Mouse (Mus musculus): ENCODE measurements around the gene Pex16. TPM values are rescaled to one million over a fixed set of nuclear protein-coding genes. Genes with fewer than 3 reads are reported as not detected.

Pex16 gene
- polyA plus RNA-seq, 1 experiment from 2014 or later = 29.5 TPM

- no peak for ATAC-seq (replicated peaks; ENCODE audit: low FRiP score)
- Histone ChIP-seq H3K36me3 (peaks cover 62% of the 10 kb centered on the region), H3K4me3 (replicated peaks) (no peak overlapping the region), H3K9ac (no peak overlapping the region), H3K27me3 (peaks cover 8% of the 10 kb centered on the region), H3K4me2 (no peak overlapping the region), H3K9me3 (replicated peaks) (no peaks in the 10 kb centered on the region), H3K27ac (no peak overlapping the region), H3K4me1 (peaks cover 11% of the 10 kb centered on the region)
- WGBS = 85% methylated on average over 6 of the region's 6 CpGs
Observed at GRCm38 (mm10) chr2:92404737-92405136, 30.3 kb downstream of the Pex16 start.

- no peak for ATAC-seq (replicated peaks; ENCODE audit: low FRiP score)
- Histone ChIP-seq H3K4me2 (no peak overlapping the region), H3K4me3 (replicated peaks) (no peak overlapping the region), H3K36me3 (peaks cover 71% of the 10 kb centered on the region), H3K27me3 (peaks cover 3% of the 10 kb centered on the region; the same call in 1 of the 2 replicates), H3K9me3 (replicated peaks) (no peaks in the 10 kb centered on the region), H3K4me1 (peaks cover 8% of the 10 kb centered on the region), H3K27ac (no peak overlapping the region), H3K9ac (no peak overlapping the region)
- WGBS = 92% methylated on average over 7 of the region's 7 CpGs
Observed at GRCm38 (mm10) chr2:92405687-92406086, 31.2 kb downstream of the Pex16 start.

DNA sequence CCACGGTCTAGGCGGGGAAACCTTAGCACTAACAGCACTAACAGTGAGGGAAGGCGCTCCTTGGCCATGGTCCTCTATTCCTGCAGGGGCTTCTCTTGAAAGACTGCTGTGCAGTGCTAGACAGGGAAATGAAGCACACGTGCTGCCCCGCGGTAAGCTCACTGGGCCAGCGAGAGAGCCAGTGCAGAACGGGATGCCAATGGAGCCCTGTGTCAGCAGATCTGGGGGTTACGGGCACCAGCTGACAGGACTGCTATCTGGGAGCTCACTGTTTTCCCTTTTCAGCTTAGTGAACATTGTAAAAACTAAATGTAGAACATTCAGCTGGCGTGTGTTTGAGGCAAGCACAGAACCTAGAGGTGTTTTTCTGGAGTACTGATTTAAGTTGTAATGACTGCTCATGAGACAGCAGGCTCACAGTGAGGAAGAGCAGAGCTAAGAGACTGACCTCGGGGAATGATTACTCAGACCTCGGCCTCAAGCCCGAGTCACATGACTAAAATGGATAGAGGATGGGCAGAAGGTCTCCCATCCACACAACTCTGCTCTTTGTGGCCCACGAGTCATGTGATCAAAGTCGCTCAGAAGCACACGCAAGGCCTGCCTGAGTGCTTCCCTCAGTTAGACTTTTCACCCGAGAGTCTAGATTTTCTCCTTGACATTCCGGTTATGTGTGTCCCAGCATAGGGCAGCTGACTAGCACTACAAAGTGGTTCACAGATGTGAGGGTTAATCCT, 34.0 kb downstream of the Pex16 start:
- H3K36me3 ChIP-seq = peaks cover 97% of the 10 kb centered on the region
- WGBS = 92% methylated on average over 18 of the region's 18 CpGs

DNA sequence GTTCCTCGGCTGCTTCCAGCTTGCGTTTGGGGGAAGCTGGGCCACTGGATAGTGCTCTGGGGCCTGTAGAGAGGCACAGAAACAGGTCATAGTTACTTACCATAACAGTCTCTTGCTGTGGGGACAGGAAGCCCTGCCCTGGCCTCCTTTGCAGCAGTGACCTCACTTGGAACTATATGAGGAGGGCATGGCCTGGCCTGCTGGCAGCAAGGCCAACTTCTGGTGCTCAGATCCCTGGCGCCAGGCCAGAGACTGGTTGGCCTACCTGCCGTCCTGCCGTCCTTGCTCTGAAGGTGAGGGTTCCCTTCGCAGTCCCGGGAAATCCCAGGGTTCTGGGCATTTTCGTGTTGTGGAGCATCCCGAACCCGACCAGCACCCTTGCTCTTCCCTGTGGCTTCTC, 37.2 kb downstream of the Pex16 start:
- Histone ChIP-seq H3K36me3 (peaks cover 98% of the 10 kb centered on the region), H3K9me3 (replicated peaks) (no peaks in the 10 kb centered on the region), H3K4me3 (replicated peaks) (no peak overlapping the region), H3K27ac (no peak overlapping the region), H3K9ac (no peak overlapping the region), H3K4me1 (no peaks in the 10 kb centered on the region), H3K4me2 (no peak overlapping the region), H3K27me3 (no peaks in the 10 kb centered on the region)
- WGBS = 91% methylated on average over 10 of the region's 10 CpGs
- no peak for ATAC-seq (replicated peaks; ENCODE audit: low FRiP score)

More for the DNA sequence above, 34.0 kb downstream of the Pex16 start:
- no peaks in the 10 kb centered on the region for H3K27me3 ChIP-seq
- no peak overlapping the region for H3K4me3 ChIP-seq (replicated peaks)
- ATAC-seq (replicated peaks; ENCODE audit: low FRiP score) = no peak
- no peak overlapping the region for H3K27ac ChIP-seq
- H3K4me1 ChIP-seq = no peaks in the 10 kb centered on the region
- H3K4me2 ChIP-seq = no peak overlapping the region
- no peak overlapping the region for H3K9ac ChIP-seq
- H3K9me3 ChIP-seq (replicated peaks) = no peaks in the 10 kb centered on the region

GRCm38 (mm10) chr2:92421723-92422387, 47.4 kb downstream of the Pex16 start:
- H3K4me2 ChIP-seq = no peak overlapping the region
- no peaks in the 10 kb centered on the region for H3K27me3 ChIP-seq
- peaks cover 79% of the 10 kb centered on the region for H3K36me3 ChIP-seq
- no peak overlapping the region for H3K27ac ChIP-seq
- no peak for ATAC-seq (replicated peaks; ENCODE audit: low FRiP score)
- H3K9me3 ChIP-seq (replicated peaks) = no peaks in the 10 kb centered on the region
- WGBS = 90% methylated on average over 7 of the region's 7 CpGs
- no peak overlapping the region for H3K9ac ChIP-seq
- no peak overlapping the region for H3K4me3 ChIP-seq (replicated peaks)
- peaks cover 20% of the 10 kb centered on the region; the same call in 1 of the 2 replicates for H3K4me1 ChIP-seq

DNA sequence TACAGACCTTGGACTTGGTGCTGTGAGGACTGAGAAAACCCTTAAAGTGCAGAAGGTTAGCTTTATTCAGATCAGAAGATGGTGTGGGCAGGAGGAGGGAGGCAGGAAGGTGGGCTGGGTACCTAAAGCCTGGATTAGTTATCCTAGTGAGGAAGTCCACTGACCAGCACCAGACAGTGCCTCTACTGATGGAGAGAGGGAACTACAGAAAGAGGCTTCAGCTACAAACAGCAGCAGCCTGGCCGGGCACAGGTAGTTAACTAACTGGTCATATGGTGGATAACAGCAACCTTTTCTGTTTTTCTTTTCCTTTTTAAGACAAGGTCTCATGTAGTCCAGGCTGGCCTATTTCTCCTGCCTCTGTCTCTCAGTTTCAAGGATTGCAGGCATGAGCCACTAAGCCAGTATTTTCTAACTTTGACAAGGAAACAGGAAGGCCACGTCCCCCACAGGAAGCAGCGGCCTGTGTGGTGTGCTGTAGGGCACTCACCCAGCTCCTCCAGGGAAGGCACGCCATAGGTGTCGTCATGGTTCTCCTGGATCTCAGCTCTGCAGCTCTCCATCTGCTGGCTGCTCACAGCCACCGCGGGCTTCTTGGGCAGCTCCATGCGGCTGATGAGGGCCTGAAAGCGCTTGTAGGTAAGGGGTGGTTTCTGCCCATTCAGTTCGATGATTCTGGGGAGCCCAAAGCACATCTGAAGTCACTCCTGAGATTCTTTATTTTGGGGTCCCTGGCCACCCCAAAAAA, 48.1 kb downstream of the Pex16 start:
- Histone ChIP-seq H3K4me1 (peaks cover 20% of the 10 kb centered on the region), H3K27ac (0 out of 2 replicates have a peak overlapping the region, but pooled peaks have one; percentile 28), H3K36me3 (peaks cover 73% of the 10 kb centered on the region), H3K4me2 (no peak overlapping the region), H3K9ac (no peak overlapping the region), H3K4me3 (replicated peaks) (no peak overlapping the region), H3K27me3 (no peaks in the 10 kb centered on the region), H3K9me3 (replicated peaks) (no peaks in the 10 kb centered on the region)
- no peak for ATAC-seq (replicated peaks; ENCODE audit: low FRiP score)
- 66% methylated on average over 10 of the region's 10 CpGs for whole genome bisulfite sequencing

DNA sequence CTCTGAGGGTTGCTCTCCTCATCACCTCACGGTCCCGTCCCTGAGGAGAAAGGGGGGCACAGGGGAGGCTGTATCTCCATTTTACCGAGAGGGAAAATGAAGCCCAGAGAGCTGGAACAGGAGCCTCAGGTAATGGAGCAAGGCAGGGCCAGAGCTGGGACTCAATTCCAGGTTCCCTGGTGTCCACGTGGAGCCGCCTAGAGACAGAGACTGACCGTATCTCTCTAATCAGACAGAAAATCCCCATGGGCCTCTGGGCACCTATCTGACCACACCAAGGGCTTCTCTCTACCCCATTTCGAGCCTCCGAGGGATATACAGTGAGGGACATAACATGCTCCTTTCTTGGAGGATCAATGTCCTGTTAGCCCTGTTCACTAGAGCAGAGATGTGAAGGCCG, 48.7 kb downstream of the Pex16 start:
- ATAC-seq (replicated peaks; ENCODE audit: low FRiP score) = no peak
- H3K9me3 ChIP-seq (replicated peaks) = no peaks in the 10 kb centered on the region
- peaks cover 26% of the 10 kb centered on the region for H3K4me1 ChIP-seq
- 93% methylated on average over 9 of the region's 9 CpGs for WGBS
- H3K36me3 ChIP-seq = peaks cover 67% of the 10 kb centered on the region
- no peaks in the 10 kb centered on the region for H3K27me3 ChIP-seq
- no peak overlapping the region for H3K4me3 ChIP-seq (replicated peaks)
- H3K27ac ChIP-seq = 0 out of 2 replicates have a peak overlapping the region, but pooled peaks have one; percentile 28
- no peak overlapping the region for H3K4me2 ChIP-seq
- H3K9ac ChIP-seq = no peak overlapping the region

DNA sequence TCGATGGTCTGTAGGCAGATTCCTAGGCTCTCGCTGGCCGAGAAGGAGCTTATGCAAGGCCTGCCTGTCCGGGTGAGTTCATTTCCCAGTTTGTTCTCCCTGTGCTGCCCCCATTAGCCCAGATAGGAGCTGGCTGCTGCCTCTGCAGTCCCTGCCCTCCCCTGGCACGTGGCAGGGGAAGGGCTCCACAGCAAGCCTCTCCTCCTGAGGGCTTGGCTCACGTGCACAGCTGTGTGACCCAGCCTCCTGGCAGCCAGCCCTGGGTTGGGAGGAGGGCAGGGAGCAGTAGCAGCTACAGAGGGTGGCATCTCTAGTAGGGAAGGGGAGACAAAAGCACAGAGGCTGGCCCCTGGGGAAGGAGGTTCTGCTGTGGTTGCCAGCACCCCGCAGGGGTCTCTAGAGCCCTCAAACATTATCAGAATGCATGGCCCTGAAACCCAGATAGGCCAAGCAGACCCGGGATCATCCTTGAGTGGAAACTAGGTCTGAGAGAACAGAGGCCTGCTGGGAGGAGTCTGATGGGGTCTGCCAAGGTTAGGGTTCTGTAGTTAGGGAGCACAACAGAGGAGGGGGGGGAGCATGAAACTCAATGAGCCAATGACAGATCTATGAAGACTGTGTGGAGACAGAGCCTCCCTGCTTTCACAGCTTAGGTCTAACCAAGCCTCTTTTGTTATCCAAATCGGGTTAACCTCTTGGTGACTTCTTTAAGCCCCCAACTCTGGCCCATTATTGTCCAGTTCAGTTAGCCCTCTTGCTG, 49.4 kb downstream of the Pex16 start:
- Histone ChIP-seq H3K36me3 (peaks cover 59% of the 10 kb centered on the region), H3K4me2 (no peak overlapping the region), H3K9me3 (replicated peaks) (no peaks in the 10 kb centered on the region), H3K27ac (peak overlapping the region; percentile 52), H3K4me1 (peaks cover 34% of the 10 kb centered on the region), H3K4me3 (replicated peaks) (no peak overlapping the region), H3K27me3 (no peaks in the 10 kb centered on the region), H3K9ac (no peak overlapping the region)
- ATAC-seq (replicated peaks; ENCODE audit: low FRiP score) = no peak
- 83% methylated on average over 9 of the region's 9 CpGs for WGBS

DNA sequence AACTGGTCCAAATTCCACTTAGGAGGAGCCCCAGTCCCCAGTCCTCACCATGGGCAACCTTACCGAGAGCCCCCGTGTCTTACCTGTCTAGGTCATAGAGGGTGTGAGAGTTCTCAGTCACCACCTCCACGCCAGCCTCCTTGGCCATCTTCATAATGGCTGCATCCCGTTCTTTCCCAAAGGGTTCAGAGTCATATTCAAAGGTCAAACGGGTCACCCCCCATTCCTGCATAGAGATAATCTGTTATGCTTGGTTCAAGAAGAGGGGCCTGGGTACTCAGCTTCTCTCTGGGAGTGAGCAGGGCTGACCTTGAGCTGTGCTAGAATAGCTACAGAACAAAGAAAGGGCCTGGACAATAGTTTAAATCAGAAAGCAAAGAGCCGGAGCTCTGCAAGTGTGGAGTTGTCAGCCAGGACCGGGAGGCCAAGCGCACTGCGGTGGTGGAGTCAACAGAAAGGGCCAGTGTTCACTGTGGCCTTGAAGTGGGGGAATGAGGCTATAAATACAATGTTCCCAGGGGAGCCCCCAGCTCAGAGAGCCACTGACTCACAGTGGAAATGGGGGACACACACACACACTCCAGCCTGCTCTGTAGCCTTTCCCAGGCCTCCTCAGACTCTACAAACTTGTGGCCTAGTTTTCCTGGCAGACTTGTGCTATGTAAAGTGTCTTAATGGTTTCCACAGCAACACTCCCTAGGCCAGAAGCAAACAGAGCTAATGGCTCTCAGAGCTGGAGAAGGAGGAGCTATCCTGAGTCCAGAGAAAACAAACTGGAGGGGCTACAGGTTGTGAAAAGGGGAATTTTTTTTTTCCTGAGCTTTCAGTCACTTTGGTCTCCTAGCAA, 50.2 kb downstream of the Pex16 start:
- H3K27me3 ChIP-seq = no peaks in the 10 kb centered on the region
- ATAC-seq (replicated peaks; ENCODE audit: low FRiP score) = peak; percentile 55
- H3K9ac ChIP-seq = no peak overlapping the region
- no peak overlapping the region for H3K4me2 ChIP-seq
- H3K4me1 ChIP-seq = peaks cover 40% of the 10 kb centered on the region
- H3K36me3 ChIP-seq = peaks cover 51% of the 10 kb centered on the region
- H3K4me3 ChIP-seq (replicated peaks) = no peak overlapping the region
- no peaks in the 10 kb centered on the region for H3K9me3 ChIP-seq (replicated peaks)
- peak overlapping the region; percentile 52 for H3K27ac ChIP-seq
- 74% methylated on average over 9 of the region's 9 CpGs for WGBS

- Histone ChIP-seq H3K4me1 (peaks cover 42% of the 10 kb centered on the region), H3K9me3 (replicated peaks) (no peaks in the 10 kb centered on the region), H3K4me3 (replicated peaks) (no peak overlapping the region), H3K36me3 (peaks cover 45% of the 10 kb centered on the region), H3K27ac (peak overlapping the region; percentile 52; the same call in 1 of the 2 replicates), H3K9ac (no peak overlapping the region), H3K27me3 (no peaks in the 10 kb centered on the region), H3K4me2 (no peak overlapping the region)
- WGBS = 88% methylated on average over 4 of the region's 4 CpGs
- no peak for ATAC-seq (replicated peaks; ENCODE audit: low FRiP score)
Observed at GRCm38 (mm10) chr2:92425366-92425765, 50.9 kb downstream of the Pex16 start.

DNA sequence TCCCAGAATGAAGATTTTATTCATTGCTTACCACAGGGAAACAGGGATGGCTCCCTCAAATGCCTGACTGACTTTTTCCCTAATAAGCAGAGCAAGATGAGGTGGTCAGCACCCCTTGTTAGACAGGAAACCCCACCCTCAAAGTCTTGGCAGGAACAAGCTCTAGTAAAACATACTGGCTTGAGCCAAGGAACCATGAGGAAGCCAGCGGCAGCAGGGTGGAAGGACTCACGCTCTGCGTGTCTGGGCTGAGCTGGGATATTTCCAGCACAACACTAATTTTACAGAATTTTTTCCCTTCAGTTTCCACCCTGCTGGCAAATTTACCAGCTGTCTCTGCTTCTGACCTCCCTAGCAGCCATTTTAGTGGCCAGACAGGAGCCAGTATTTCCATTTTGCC, 52.0 kb downstream of the Pex16 start:
- Histone ChIP-seq H3K4me1 (peaks cover 53% of the 10 kb centered on the region), H3K27ac (peak overlapping the region; percentile 27; the same call in 1 of the 2 replicates), H3K9ac (no peak overlapping the region), H3K36me3 (peaks cover 34% of the 10 kb centered on the region), H3K4me2 (no peak overlapping the region), H3K9me3 (replicated peaks) (no peaks in the 10 kb centered on the region), H3K4me3 (replicated peaks) (no peak overlapping the region), H3K27me3 (no peaks in the 10 kb centered on the region)
- 76% methylated on average over 3 of the region's 3 CpGs for WGBS
- no peak for ATAC-seq (replicated peaks; ENCODE audit: low FRiP score)

Data from kidney, embryonic 15.5 days (tissue).